Mouse (Mus musculus): ENCODE data around the gene BC030870. TPM values are rescaled to one million over a fixed set of nuclear protein-coding genes. Genes with fewer than 3 reads are reported as not detected.

BC030870 gene
- polyA plus RNA-seq, 1 experiment = not detected

- H3K27me3 ChIP-seq (replicated peaks) = no peaks in the 10 kb centered on the region
- TF ChIP-seq FLI1 (IDR thresholded peaks at IDR 0.05; ENCODE audit: low read length) (no peak), GATA1 (IDR thresholded peaks at IDR 0.05; ENCODE audit: borderline replicate concordance, low read length) (no peak)
- no peaks in the 10 kb centered on the region for H3K36me3 ChIP-seq (replicated peaks; ENCODE audit: low read length)
- no peaks in the 10 kb centered on the region for H3K4me1 ChIP-seq
- peaks cover 9% of the 10 kb centered on the region; the same call in 1 of the 2 replicates for H3K9me3 ChIP-seq
- no peak overlapping the region for H3K4me3 ChIP-seq (replicated peaks)
These were observed 43.7 kb downstream of the BC030870 start for GRCm38 (mm10) chr8:65085680-65086079.

GRCm38 (mm10) chr8:65080731-65081130, 48.6 kb downstream of the BC030870 start:
- Histone ChIP-seq H3K27me3 (replicated peaks) (no peaks in the 10 kb centered on the region), H3K4me3 (replicated peaks) (no peak overlapping the region), H3K9me3 (peaks cover 7% of the 10 kb centered on the region; the same call in 1 of the 2 replicates), H3K4me1 (no peaks in the 10 kb centered on the region), H3K36me3 (replicated peaks; ENCODE audit: low read length) (no peaks in the 10 kb centered on the region)
- TF ChIP-seq FLI1 (IDR thresholded peaks at IDR 0.05; ENCODE audit: low read length) (no peak), GATA1 (IDR thresholded peaks at IDR 0.05; ENCODE audit: borderline replicate concordance, low read length) (no peak)

DNA sequence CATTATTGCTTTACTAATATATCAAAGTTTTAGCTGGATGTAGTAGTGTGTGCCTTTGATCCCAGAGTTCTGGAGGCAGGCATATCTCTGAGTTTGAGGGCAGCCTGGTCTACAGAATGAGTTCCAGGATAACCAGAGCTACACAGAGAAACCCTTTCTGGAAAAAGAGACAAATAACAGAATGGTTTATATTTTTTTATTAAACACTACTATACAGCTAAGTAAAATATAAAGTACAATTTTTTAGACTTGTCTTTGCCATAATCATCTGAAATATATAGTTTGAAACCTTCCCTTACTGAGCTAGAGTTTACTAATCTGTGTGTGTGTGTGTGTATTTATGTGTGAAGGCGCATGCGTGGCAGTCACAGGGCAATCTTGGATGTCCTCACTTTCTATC, 54.6 kb downstream of the BC030870 start, which contains the start of gene Gm10663:
Gene Gm10663, plus strand, starts transcription at position 301 of the 400 bp plus-strand sequence.
- Histone ChIP-seq H3K36me3 (replicated peaks; ENCODE audit: low read length) (no peaks in the 10 kb centered on the region), H3K4me3 (replicated peaks) (no peak within 1 kb of the TSS), H3K27me3 (replicated peaks) (no peaks in the 10 kb centered on the region), H3K9me3 (peaks cover 8% of the 10 kb centered on the region), H3K4me1 (no peaks in the 10 kb centered on the region)
- TF ChIP-seq FLI1 (IDR thresholded peaks at IDR 0.05; ENCODE audit: low read length) (no peak), GATA1 (IDR thresholded peaks at IDR 0.05; ENCODE audit: borderline replicate concordance, low read length) (no peak)

DNA sequence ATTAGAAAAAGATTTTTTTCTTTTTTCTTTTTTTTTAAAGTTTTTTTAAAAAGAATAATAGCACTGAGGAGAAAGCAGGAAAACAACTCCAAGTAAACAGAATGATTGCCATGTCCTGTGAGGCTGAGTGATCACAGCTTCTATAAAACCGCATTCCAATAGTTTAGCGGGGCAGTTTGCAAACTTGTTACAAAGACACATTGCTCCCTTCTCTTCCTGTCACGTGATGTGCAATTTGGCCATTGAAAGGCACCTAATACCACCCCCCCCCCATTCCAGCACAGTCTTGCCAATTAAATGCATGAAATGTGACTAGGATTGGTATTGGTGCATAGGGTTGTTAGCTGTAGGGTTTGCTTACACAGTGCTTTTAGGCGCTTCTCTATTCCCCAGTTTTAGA, 58.4 kb downstream of the BC030870 start:
- H3K4me3 ChIP-seq (replicated peaks) = no peak overlapping the region
- 0 out of 2 replicates have a peak, but pooled peaks cover 3% of the 10 kb centered on the region for H3K4me1 ChIP-seq
- H3K36me3 ChIP-seq (replicated peaks; ENCODE audit: low read length) = no peaks in the 10 kb centered on the region
- no peaks in the 10 kb centered on the region for H3K27me3 ChIP-seq (replicated peaks)
- peaks cover 7% of the 10 kb centered on the region for H3K9me3 ChIP-seq
- no peak for TF ChIP-seq GATA1 (IDR thresholded peaks at IDR 0.05; ENCODE audit: borderline replicate concordance, low read length)
- no peak for TF ChIP-seq FLI1 (IDR thresholded peaks at IDR 0.05; ENCODE audit: low read length)

GRCm38 (mm10) chr8:65068473-65068819, 60.9 kb downstream of the BC030870 start:
- peaks cover 7% of the 10 kb centered on the region for H3K9me3 ChIP-seq
- TF ChIP-seq GATA1 (IDR thresholded peaks at IDR 0.05; ENCODE audit: borderline replicate concordance, low read length) (no peak), FLI1 (IDR thresholded peaks at IDR 0.05; ENCODE audit: low read length) (no peak)
- no peaks in the 10 kb centered on the region for H3K36me3 ChIP-seq (replicated peaks; ENCODE audit: low read length)
- H3K4me3 ChIP-seq (replicated peaks) = no peak overlapping the region
- H3K4me1 ChIP-seq = 0 out of 2 replicates have a peak, but pooled peaks cover 3% of the 10 kb centered on the region
- no peaks in the 10 kb centered on the region for H3K27me3 ChIP-seq (replicated peaks)

- Histone ChIP-seq H3K36me3 (replicated peaks; ENCODE audit: low read length) (no peaks in the 10 kb centered on the region), H3K4me3 (replicated peaks) (no peak overlapping the region), H3K4me1 (0 out of 2 replicates have a peak, but pooled peaks cover 3% of the 10 kb centered on the region), H3K27me3 (replicated peaks) (no peaks in the 10 kb centered on the region), H3K9me3 (peaks cover 7% of the 10 kb centered on the region)
- TF ChIP-seq FLI1 (IDR thresholded peaks at IDR 0.05; ENCODE audit: low read length) (no peak), GATA1 (IDR thresholded peaks at IDR 0.05; ENCODE audit: borderline replicate concordance, low read length) (no peak)
These were observed 61.5 kb downstream of the BC030870 start for GRCm38 (mm10) chr8:65067694-65068472.

- Histone ChIP-seq H3K27me3 (replicated peaks) (no peaks in the 10 kb centered on the region), H3K36me3 (replicated peaks; ENCODE audit: low read length) (no peaks in the 10 kb centered on the region), H3K4me1 (0 out of 2 replicates have a peak, but pooled peaks cover 3% of the 10 kb centered on the region), H3K4me3 (replicated peaks) (no peak overlapping the region), H3K9me3 (peaks cover 10% of the 10 kb centered on the region)
- no peak for TF ChIP-seq FLI1 (IDR thresholded peaks at IDR 0.05; ENCODE audit: low read length)
- TF ChIP-seq GATA1 (IDR thresholded peaks at IDR 0.05; ENCODE audit: borderline replicate concordance, low read length) = no peak
These were observed 62.3 kb downstream of the BC030870 start for GRCm38 (mm10) chr8:65067031-65067430.

- TF ChIP-seq GATA1 (IDR thresholded peaks at IDR 0.05; ENCODE audit: borderline replicate concordance, low read length) (no peak), FLI1 (IDR thresholded peaks at IDR 0.05; ENCODE audit: low read length) (no peak)
- H3K4me1 ChIP-seq = 0 out of 2 replicates have a peak, but pooled peaks cover 3% of the 10 kb centered on the region
- no peaks in the 10 kb centered on the region for H3K27me3 ChIP-seq (replicated peaks)
- no peaks in the 10 kb centered on the region for H3K36me3 ChIP-seq (replicated peaks; ENCODE audit: low read length)
- H3K4me3 ChIP-seq (replicated peaks) = no peak overlapping the region
- peaks cover 10% of the 10 kb centered on the region for H3K9me3 ChIP-seq
These were observed 63.7 kb downstream of the BC030870 start for GRCm38 (mm10) chr8:65065622-65066021.

- Histone ChIP-seq H3K4me3 (replicated peaks) (no peak overlapping the region), H3K9me3 (peaks cover 3% of the 10 kb centered on the region; the same call in 1 of the 2 replicates), H3K36me3 (replicated peaks; ENCODE audit: low read length) (no peaks in the 10 kb centered on the region), H3K4me1 (0 out of 2 replicates have a peak, but pooled peaks cover 3% of the 10 kb centered on the region), H3K27me3 (replicated peaks) (no peaks in the 10 kb centered on the region)
- TF ChIP-seq FLI1 (IDR thresholded peaks at IDR 0.05; ENCODE audit: low read length) = no peak
- TF ChIP-seq GATA1 (IDR thresholded peaks at IDR 0.05; ENCODE audit: borderline replicate concordance, low read length) = no peak
These were observed 65.3 kb downstream of the BC030870 start for GRCm38 (mm10) chr8:65064071-65064470.

GRCm38 (mm10) chr8:65062195-65062594, 67.2 kb downstream of the BC030870 start:
- H3K4me3 ChIP-seq (replicated peaks) = no peak overlapping the region
- H3K9me3 ChIP-seq = peaks cover 3% of the 10 kb centered on the region; the same call in 1 of the 2 replicates
- TF ChIP-seq FLI1 (IDR thresholded peaks at IDR 0.05; ENCODE audit: low read length) = no peak
- H3K27me3 ChIP-seq (replicated peaks) = no peaks in the 10 kb centered on the region
- H3K4me1 ChIP-seq = no peaks in the 10 kb centered on the region
- H3K36me3 ChIP-seq (replicated peaks; ENCODE audit: low read length) = no peaks in the 10 kb centered on the region
